Mouse (Mus musculus): ENCODE measurements around the gene Gm11060.

DNA sequence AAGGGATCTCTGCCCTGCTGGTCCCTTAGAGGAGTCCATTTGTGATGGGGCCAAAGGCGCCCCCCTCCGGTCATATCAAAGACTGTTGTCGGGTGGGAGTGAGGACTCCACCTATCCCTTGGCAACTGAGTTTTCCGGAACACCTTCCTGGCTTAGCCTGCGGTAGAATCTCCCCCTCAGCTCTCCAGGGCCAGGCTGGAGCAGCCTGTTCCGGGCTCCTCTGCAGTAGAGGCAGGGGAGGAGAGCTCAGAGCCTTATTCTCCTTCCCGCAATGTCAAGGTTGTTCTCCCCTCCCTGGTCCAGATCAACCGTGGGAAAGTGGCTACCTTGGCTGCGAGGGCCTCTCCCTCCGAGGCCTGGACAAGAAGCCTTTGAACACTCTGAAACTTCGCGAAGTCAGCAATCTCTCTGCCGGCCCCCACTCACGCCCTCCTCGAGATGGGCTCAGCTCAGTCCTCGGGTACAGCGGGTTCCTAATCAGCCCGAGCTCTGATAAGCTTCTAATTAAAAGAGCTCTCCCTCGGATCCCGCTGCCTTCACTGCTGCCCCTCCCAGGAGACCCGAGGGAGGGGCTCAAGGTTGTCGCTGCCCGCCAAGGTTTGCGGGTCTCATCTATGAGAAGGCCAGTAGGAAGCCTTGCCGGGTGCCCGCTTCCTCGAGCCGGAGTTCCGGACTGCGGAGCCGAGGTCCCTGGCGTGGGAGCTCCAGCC is 38.7 kb downstream of the Gm11060 start:
- TF ChIP-seq CTCF (conservative IDR thresholded peaks at IDR 0.05 in 1 of 2, IDR thresholded peaks at IDR 0.05 in 1 of 2; ENCODE audit: low read depth in 2 of 2, low read length in 2 of 2) (no peak), ZKSCAN1 (IDR thresholded peaks at IDR 0.05; ENCODE audit: borderline replicate concordance, low read depth, low read length) (no peak), SMC3 (IDR thresholded peaks at IDR 0.05; ENCODE audit: low read depth, low read length) (no peak), IRF4 (IDR thresholded peaks at IDR 0.05; ENCODE audit: low read depth, low read length) (no peak)

All from CH12.LX (cell line).